Mouse (Mus musculus) G1E (cell line): ENCODE results near the gene Glt1d1. TPM values are rescaled to one million over a fixed set of nuclear protein-coding genes. Genes with fewer than 3 reads are reported as not detected.

Source experiments
- ATAC-seq: 2 replicates; pipeline ENCODE4 v1.8.0; 2016; ENCODE audit warnings: mild to moderate bottlenecking; ENCODE audit not compliant: insufficient number of reproducible peaks, poor library complexity, low FRiP score, severe bottlenecking; ENCODE audit errors: extremely low read depth
- DNase-seq: peaks from one replicate; pipeline ENCODE4 v3.0.0; 2012; ENCODE audit warnings: low spot score
- H3K27me3 ChIP-seq: 2 replicates; pipeline ENCODE4 v1.6.1; 2012; ENCODE audit warnings: mild to moderate bottlenecking, low read length, inconsistent platforms; ENCODE audit not compliant: insufficient read depth
- H3K36me3 ChIP-seq: replicated peaks from 2 replicates; pipeline ENCODE3; 2012; ENCODE audit warnings: mild to moderate bottlenecking, inconsistent platforms
- H3K4me1 ChIP-seq: 2 replicates; pipeline ENCODE4 v1.6.1; 2012; ENCODE audit warnings: low read depth, low read length, inconsistent platforms, mixed read lengths; ENCODE audit not compliant: insufficient read depth
- H3K4me3 ChIP-seq: 2 replicates; pipeline ENCODE4 v1.5.1; 2012; ENCODE audit warnings: low read depth, mild to moderate bottlenecking, inconsistent platforms, low read length, moderate library complexity, mixed read lengths
- H3K9me3 ChIP-seq: replicated peaks from 2 replicates; pipeline ENCODE4 v1.6.1; 2012; ENCODE audit warnings: inconsistent platforms
- CTCF ChIP-seq: IDR thresholded peaks from 2 replicates; pipeline ENCODE4 v1.5.1; 2012; ENCODE audit warnings: low read depth, low read length, inconsistent platforms, mixed read lengths
- GATA1 ChIP-seq: IDR thresholded peaks from 2 replicates; pipeline ENCODE4 v1.6.1; 2012; ENCODE audit warnings: borderline replicate concordance, low read length, inconsistent platforms, mixed read lengths
- GATA2 ChIP-seq: IDR thresholded peaks from 2 replicates; pipeline ENCODE4 v1.6.1; 2012; ENCODE audit warnings: low read depth, low read length, inconsistent platforms, borderline replicate concordance
- POLR2AphosphoS5 ChIP-seq: IDR thresholded peaks from 2 replicates; pipeline ENCODE4 v1.6.1; 2012; ENCODE audit warnings: low read depth, low read length, inconsistent platforms; ENCODE audit not compliant: insufficient replicate concordance
- TAL1 ChIP-seq: conservative IDR thresholded peaks from 2 replicates; pipeline ENCODE4 v1.6.1; 2012; ENCODE audit warnings: low read depth, low read length, inconsistent platforms, mixed read lengths
- polyA plus RNA-seq: library from polyadenylated mRNA; stranded (reverse); fragments of >175 nt; gene quantifications from 2 replicates; pipeline ENCODE4 v1.2.3, GENCODE M21; 2012
- total RNA-seq, 2 experiments: library from RNA; stranded (forward) in 1 of 2; stranded (reverse) in 1 of 2; fragments of 200-1000 nt in 1 of 2; fragments of >200 nt in 1 of 2; fragmentation: Nextera tagmentation in 1 of 2; gene quantifications; 2 replicates each; pipeline ENCODE4 v1.2.3; 2014 to 2017

Gene Glt1d1
- total RNA-seq (2014; fragmentation: Nextera tagmentation) (not detected in 2 replicates), total RNA-seq (2017) (0.06 and 0.11 TPM in 2 replicates), polyA plus RNA-seq (not detected in 2 replicates)

- no peaks in the 10 kb centered on the region for H3K4me1 ChIP-seq
- no peaks in the 10 kb centered on the region for H3K36me3 ChIP-seq
- H3K4me3 ChIP-seq: peak within 1 kb of the TSS; percentile 21; the same call in 1 of the 2 replicates
- H3K9me3 ChIP-seq: peaks cover 39% of the 10 kb centered on the region
- H3K27me3 ChIP-seq: no peaks in the 10 kb centered on the region
- TF ChIP-seq GATA2 (no peak), TAL1 (no peak), CTCF (no peak), POLR2AphosphoS5 (no peak), GATA1 (no peak)
- DNase-seq: no peak
- no peak for ATAC-seq
Observed at GRCm38 (mm10) chr5:127632167-127633145, at the start of gene Glt1d1, which contains the start of gene Slc15a4. Gene Glt1d1, plus strand, starts transcription at chr5:127632262. Gene Slc15a4, minus strand, starts transcription at chr5:127632897.

GRCm38 (mm10) chr5:127583658-127584057 is 48.4 kb upstream of the Glt1d1 start:
- Histone ChIP-seq H3K27me3 (no peaks in the 10 kb centered on the region), H3K36me3 (no peaks in the 10 kb centered on the region), H3K4me1 (no peaks in the 10 kb centered on the region), H3K9me3 (peaks cover 19% of the 10 kb centered on the region), H3K4me3 (no peak overlapping the region)
- ATAC-seq (no peak; the same call in 1 of the 2 replicates), DNase-seq (no peak)
- TF ChIP-seq TAL1 (no peak), CTCF (no peak), GATA2 (no peak), GATA1 (no peak), POLR2AphosphoS5 (no peak)

- Histone ChIP-seq H3K27me3 (no peaks in the 10 kb centered on the region), H3K4me3 (no peak overlapping the region), H3K4me1 (no peaks in the 10 kb centered on the region), H3K36me3 (peaks cover 30% of the 10 kb centered on the region), H3K9me3 (0 out of 2 replicates have a peak, but pooled peaks cover 3% of the 10 kb centered on the region)
- no peak for ATAC-seq
- TF ChIP-seq GATA2: no peak
- no peak for TF ChIP-seq POLR2AphosphoS5
- no peak for TF ChIP-seq GATA1
- no peak for TF ChIP-seq TAL1
- no peak for TF ChIP-seq CTCF
- no peak for DNase-seq
Observed at GRCm38 (mm10) chr5:127587854-127588253, 44.2 kb upstream of the Glt1d1 start.

- ATAC-seq (no peak), DNase-seq (no peak)
- Histone ChIP-seq H3K9me3 (no peaks in the 10 kb centered on the region), H3K36me3 (peaks cover 76% of the 10 kb centered on the region), H3K27me3 (no peaks in the 10 kb centered on the region), H3K4me1 (no peaks in the 10 kb centered on the region), H3K4me3 (no peak overlapping the region)
- TF ChIP-seq POLR2AphosphoS5 (no peak), GATA2 (no peak), CTCF (no peak), GATA1 (no peak), TAL1 (no peak)
Observed at GRCm38 (mm10) chr5:127592406-127592805, 39.7 kb upstream of the Glt1d1 start.

GRCm38 (mm10) chr5:127592854-127593253 is 39.2 kb upstream of the Glt1d1 start:
- Histone ChIP-seq H3K4me1 (no peaks in the 10 kb centered on the region), H3K4me3 (no peak overlapping the region), H3K9me3 (no peaks in the 10 kb centered on the region), H3K27me3 (no peaks in the 10 kb centered on the region), H3K36me3 (peaks cover 80% of the 10 kb centered on the region)
- TF ChIP-seq POLR2AphosphoS5: no peak
- TF ChIP-seq GATA2: no peak
- TF ChIP-seq CTCF: 0 out of 2 replicates have a peak, but pooled peaks have one; percentile 39
- TF ChIP-seq GATA1: no peak
- no peak for TF ChIP-seq TAL1
- ATAC-seq: no peak
- no peak for DNase-seq

- peaks cover 98% of the 10 kb centered on the region for H3K36me3 ChIP-seq
- ATAC-seq (no peak), DNase-seq (no peak)
- no peak overlapping the region for H3K4me3 ChIP-seq
- no peaks in the 10 kb centered on the region for H3K27me3 ChIP-seq
- TF ChIP-seq POLR2AphosphoS5 (no peak), GATA1 (no peak), GATA2 (no peak), CTCF (no peak), TAL1 (no peak)
- no peaks in the 10 kb centered on the region for H3K9me3 ChIP-seq
- no peaks in the 10 kb centered on the region for H3K4me1 ChIP-seq
Observed at GRCm38 (mm10) chr5:127595676-127596075, 36.4 kb upstream of the Glt1d1 start.
